Mouse (Mus musculus) cerebellum, adult 11 months (tissue): Measurements from ENCODE around the gene Higd1a.
A peak's percentile ranks its signal among the peaks of the same experiment; 100 is the strongest.

Source experiments
- DNase-seq: peaks from one replicate; pipeline ENCODE4 v3.0.0; 2022

The Higd1a gene

GRCm38 (mm10) chr9:121830956-121831293 lies 27.2 kb downstream of the Higd1a start:
- peak; percentile 81 for DNase-seq

- peak; percentile 56 for DNase-seq
Measured at GRCm38 (mm10) chr9:121830243-121830955, 27.8 kb downstream of the Higd1a start.

- no peak for DNase-seq
Measured at GRCm38 (mm10) chr9:121829270-121829992, 28.7 kb downstream of the Higd1a start.

GRCm38 (mm10) chr9:121828314-121828713 lies 29.8 kb downstream of the Higd1a start:
- no peak for DNase-seq

GRCm38 (mm10) chr9:121826356-121826755 lies 31.8 kb downstream of the Higd1a start:
- no peak for DNase-seq

- no peak for DNase-seq
Measured at GRCm38 (mm10) chr9:121823991-121824390, 34.2 kb downstream of the Higd1a start.

- peak; percentile 72 for DNase-seq
Measured at GRCm38 (mm10) chr9:121823051-121823450, 35.1 kb downstream of the Higd1a start.

- no peak for DNase-seq
Measured at GRCm38 (mm10) chr9:121822585-121822991, 35.6 kb downstream of the Higd1a start.

- DNase-seq: no peak
Measured at GRCm38 (mm10) chr9:121820765-121821164, 37.4 kb downstream of the Higd1a start.

- DNase-seq: peak; percentile 66
Measured at GRCm38 (mm10) chr9:121819771-121820471, 38.2 kb downstream of the Higd1a start.

- peak; percentile 50 for DNase-seq
Measured at GRCm38 (mm10) chr9:121819073-121819770, 38.9 kb downstream of the Higd1a start.

GRCm38 (mm10) chr9:121815183-121815582 lies 43.0 kb downstream of the Higd1a start:
- DNase-seq: no peak

- DNase-seq: no peak
Measured at GRCm38 (mm10) chr9:121810081-121810821, 47.9 kb downstream of the Higd1a start.

GRCm38 (mm10) chr9:121808511-121808910 lies 49.7 kb downstream of the Higd1a start:
- no peak for DNase-seq

- no peak for DNase-seq
Measured at GRCm38 (mm10) chr9:121807947-121808346, 50.2 kb downstream of the Higd1a start.

GRCm38 (mm10) chr9:121807546-121807945 lies 50.6 kb downstream of the Higd1a start:
- DNase-seq: no peak

- no peak for DNase-seq
Measured at GRCm38 (mm10) chr9:121802747-121803146, 55.4 kb downstream of the Higd1a start.

- DNase-seq: no peak
Measured at GRCm38 (mm10) chr9:121798887-121799520, 59.2 kb downstream of the Higd1a start.
